Mouse (Mus musculus) forebrain, embryonic 16.5 days (tissue): ENCODE data around the gene Slc25a47. TPM values are rescaled to one million over a fixed set of nuclear protein-coding genes. Genes with fewer than 3 reads are reported as not detected.
A peak's percentile ranks its signal among the peaks of the same experiment; 100 is the strongest.

Experiments used
- ATAC-seq: fragments of 200-750 bp; cut with Nextera tagmentation; 2 replicates; pipeline ENCODE4 v1.8.0; 2017; ENCODE audit warnings: mild to moderate bottlenecking, moderate library complexity
- H3K27ac ChIP-seq: fragments of 300-500 bp; sonication (generic); 2 replicates; pipeline ENCODE4 v1.5.1; 2014; ENCODE audit warnings: low read length, control low read depth
- H3K27me3 ChIP-seq: fragments of 300-500 bp; sonication (generic); replicated peaks from 2 replicates; pipeline ENCODE4 v1.6.1; 2014; ENCODE audit warnings: low read length; ENCODE audit not compliant: control insufficient read depth, insufficient read depth
- H3K36me3 ChIP-seq: fragments of 300-500 bp; sonication (generic); 2 replicates; pipeline ENCODE4 v1.6.1; 2014; ENCODE audit not compliant: control insufficient read depth, insufficient read depth
- H3K4me1 ChIP-seq: fragments of 300-500 bp; sonication (generic); replicated peaks from 2 replicates; pipeline ENCODE4 v1.6.1; 2014; ENCODE audit warnings: low read length; ENCODE audit not compliant: control insufficient read depth, insufficient read depth
- H3K4me2 ChIP-seq: fragments of 300-500 bp; sonication (generic); 2 replicates; pipeline ENCODE4 v1.6.1; 2014; ENCODE audit warnings: mild to moderate bottlenecking, low read length, control low read depth
- H3K4me3 ChIP-seq: fragments of 300-500 bp; sonication (generic); replicated peaks from 2 replicates; pipeline ENCODE4 v1.5.1; 2014; ENCODE audit warnings: mild to moderate bottlenecking, low read length, control low read depth
- H3K9ac ChIP-seq: fragments of 300-500 bp; sonication (generic); replicated peaks from 2 replicates; pipeline ENCODE4 v1.6.1; 2014; ENCODE audit warnings: low read depth, low read length, control low read depth
- H3K9me3 ChIP-seq: fragments of 300-500 bp; sonication (generic); 2 replicates; pipeline ENCODE4 v1.6.1; 2016; ENCODE audit warnings: low read length; ENCODE audit not compliant: control insufficient read depth
- WGBS: fragments of 180-500 bp; shearing (Covaris S2); extraction: QIAGEN DNeasy Blood & Tissue Kit; methylation state at CpG from one replicate; pipeline ENCODE4 v1.1.7; 2014; 5-methylcytosine and 5-hydroxymethylcytosine counted together
- polyA plus RNA-seq: library from polyadenylated mRNA; unstranded; fragments of >200 nt; fragmentation: Nextera tagmentation; extraction: Ambion mirVana; gene quantifications from 2 replicates; pipeline ENCODE4 v1.2.1, GENCODE M21; 2015

Gene Slc25a47
- 13.5 and 19.1 TPM in 2 replicates for polyA plus RNA-seq

DNA sequence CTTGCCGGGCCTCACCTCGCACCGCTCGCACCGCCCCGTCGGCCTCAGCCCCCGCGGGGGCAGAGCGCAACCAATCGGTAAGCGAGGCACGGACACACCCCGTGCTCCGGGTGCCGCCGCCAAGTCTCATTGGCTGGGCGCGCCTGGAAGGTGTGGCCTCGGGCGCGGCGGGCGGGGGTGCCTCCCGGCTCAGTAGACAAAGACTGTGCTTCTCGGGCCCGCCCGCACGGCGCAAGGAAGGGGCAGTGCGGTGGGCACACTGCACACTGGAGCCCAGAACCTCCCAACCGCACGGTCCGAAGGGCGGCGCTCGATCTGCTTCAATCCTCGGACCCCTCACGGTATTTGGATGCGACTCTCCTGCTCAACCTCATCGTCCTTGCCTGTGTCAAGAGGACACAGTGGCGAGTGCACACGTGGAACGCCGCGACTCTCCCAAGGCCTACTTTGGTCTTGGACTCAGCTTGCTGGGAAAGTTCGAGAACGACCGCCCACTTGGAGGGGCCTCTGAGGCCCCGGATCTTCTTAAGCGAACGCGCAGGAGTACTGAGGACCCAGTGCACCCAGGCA, at the start of gene Slc25a47, which contains the start of gene Slc25a29:
Gene Slc25a47, plus strand, starts transcription at position 207 of the 570 bp plus-strand sequence.
Gene Slc25a29, minus strand, starts transcription at position 44 of the 570 bp plus-strand sequence.
- Histone ChIP-seq H3K9me3 (no peaks in the 10 kb centered on the region), H3K27me3 (no peaks in the 10 kb centered on the region), H3K4me3 (peak within 1 kb of the TSS; percentile 93), H3K4me1 (peaks cover 46% of the 10 kb centered on the region), H3K9ac (peak within 1 kb of the TSS; percentile 84), H3K36me3 (no peaks in the 10 kb centered on the region), H3K4me2 (peak within 1 kb of the TSS; percentile 88), H3K27ac (peak within 1 kb of the TSS; percentile 83)
- under 1% methylated on average over 50 of the region's 53 CpGs for WGBS
- peak; percentile 99 for ATAC-seq

DNA sequence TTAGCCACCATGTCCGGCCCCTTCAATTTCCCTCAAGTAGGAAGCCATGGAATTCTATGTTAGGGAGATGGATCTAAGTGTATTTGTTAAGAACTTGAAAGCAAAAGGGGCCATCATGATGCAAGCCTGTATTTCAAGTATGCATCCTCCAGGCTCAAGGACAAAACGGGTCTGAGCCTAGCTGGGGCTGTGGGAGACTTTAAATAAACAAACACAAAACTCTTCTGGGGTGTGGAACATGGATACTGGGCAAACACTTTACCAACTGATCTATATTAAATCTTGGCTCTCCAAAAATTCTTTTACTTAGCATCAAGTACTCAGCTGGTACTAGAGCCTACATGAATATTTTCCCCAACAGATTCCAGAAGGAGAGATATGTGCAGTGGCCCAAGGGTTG, 48.5 kb upstream of the Slc25a47 start:
- Histone ChIP-seq H3K4me3 (no peak overlapping the region), H3K4me2 (no peak overlapping the region), H3K9ac (no peak overlapping the region), H3K36me3 (no peaks in the 10 kb centered on the region), H3K9me3 (0 out of 2 replicates have a peak, but pooled peaks cover 2% of the 10 kb centered on the region), H3K4me1 (peaks cover 13% of the 10 kb centered on the region), H3K27ac (no peak overlapping the region), H3K27me3 (no peaks in the 10 kb centered on the region)
- no peak for ATAC-seq
- 94% methylated on average over 2 of the region's 2 CpGs for WGBS

DNA sequence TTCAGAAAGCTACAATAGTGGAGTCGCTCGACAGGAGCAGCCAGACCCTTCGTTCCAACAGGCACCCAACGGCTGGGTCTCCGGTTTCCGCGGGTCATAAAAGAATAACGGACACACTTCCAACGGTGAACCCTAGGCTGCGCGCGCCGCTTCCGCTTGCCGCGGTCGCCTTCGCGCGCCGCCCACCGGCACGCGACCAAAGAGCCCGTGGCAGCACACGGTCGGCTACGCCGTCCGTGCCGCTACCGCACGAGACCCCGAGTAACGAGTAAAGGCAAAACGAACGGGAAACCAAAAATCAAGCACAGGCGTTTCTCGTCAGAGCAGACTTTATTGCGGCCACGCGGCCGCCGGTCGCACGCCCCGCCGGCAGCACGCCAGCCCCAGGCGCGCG, 43.7 kb upstream of the Slc25a47 start:
- under 1% methylated on average over 52 of the region's 52 CpGs for WGBS
- H3K4me3 ChIP-seq = peak overlapping the region; percentile 98
- ATAC-seq = peak; percentile 31
- H3K27ac ChIP-seq = peak overlapping the region; percentile 97
- peaks cover 28% of the 10 kb centered on the region for H3K4me1 ChIP-seq
- no peaks in the 10 kb centered on the region for H3K9me3 ChIP-seq
- no peaks in the 10 kb centered on the region for H3K36me3 ChIP-seq
- peak overlapping the region; percentile 65 for H3K4me2 ChIP-seq
- no peaks in the 10 kb centered on the region for H3K27me3 ChIP-seq
- peak overlapping the region; percentile 72 for H3K9ac ChIP-seq

DNA sequence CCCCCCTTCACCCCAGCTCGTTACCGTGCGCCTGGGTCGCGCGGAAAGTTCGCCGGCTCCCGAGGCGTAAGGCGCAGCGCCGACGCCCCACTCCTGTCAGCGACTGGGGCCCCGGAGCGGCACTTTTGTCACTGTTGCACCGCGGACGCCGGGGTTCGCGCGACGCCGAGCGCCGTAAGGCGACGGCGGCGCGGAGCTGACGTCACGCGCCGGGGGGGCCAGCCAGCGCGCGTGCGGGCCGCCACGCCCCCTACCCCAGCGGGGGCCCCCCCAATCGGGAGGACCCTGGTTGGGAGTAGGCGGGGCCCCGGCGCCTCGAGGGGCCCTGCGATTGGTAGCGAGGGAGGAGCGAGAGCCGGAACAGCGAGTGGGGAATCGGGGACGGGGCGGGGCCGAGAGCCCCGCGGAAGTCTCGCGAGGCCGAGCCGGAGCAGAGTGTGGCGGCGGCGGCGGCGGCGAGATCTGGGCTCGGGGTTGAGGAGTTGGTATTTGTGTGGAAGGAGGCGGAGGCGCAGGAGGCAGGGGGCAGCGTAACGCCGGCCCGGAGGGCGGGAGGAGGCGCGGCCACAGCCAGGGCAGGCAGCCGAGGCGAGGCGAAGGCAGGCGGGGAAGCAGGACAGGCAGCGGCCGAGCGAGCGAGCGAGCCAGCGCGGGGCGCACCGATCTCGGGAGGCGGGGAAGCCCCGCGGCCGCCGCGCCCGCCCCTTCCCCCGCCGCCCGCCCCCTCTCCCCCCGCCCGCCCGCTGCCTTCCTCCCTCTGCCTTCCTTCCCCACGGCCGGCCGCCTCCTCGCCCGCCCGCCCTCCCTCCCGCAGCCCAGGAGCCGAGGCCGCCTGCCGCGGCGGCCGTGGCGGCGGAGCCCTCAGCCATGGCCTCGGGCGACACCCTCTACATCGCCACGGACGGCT, 43.0 kb upstream of the Slc25a47 start, which contains the start of gene Yy1:
Gene Yy1, plus strand, starts transcription at position 428 of the 907 bp plus-strand sequence.
- Histone ChIP-seq H3K4me2 (peak within 1 kb of the TSS; percentile 65), H3K4me3 (peak within 1 kb of the TSS; percentile 98), H3K27me3 (no peaks in the 10 kb centered on the region), H3K9ac (peak within 1 kb of the TSS; percentile 92), H3K4me1 (peaks cover 30% of the 10 kb centered on the region), H3K9me3 (no peaks in the 10 kb centered on the region), H3K27ac (peak within 1 kb of the TSS; percentile 98), H3K36me3 (no peaks in the 10 kb centered on the region)
- WGBS = under 1% methylated on average over 82 of the region's 127 CpGs
- peak; percentile 95 for ATAC-seq

DNA sequence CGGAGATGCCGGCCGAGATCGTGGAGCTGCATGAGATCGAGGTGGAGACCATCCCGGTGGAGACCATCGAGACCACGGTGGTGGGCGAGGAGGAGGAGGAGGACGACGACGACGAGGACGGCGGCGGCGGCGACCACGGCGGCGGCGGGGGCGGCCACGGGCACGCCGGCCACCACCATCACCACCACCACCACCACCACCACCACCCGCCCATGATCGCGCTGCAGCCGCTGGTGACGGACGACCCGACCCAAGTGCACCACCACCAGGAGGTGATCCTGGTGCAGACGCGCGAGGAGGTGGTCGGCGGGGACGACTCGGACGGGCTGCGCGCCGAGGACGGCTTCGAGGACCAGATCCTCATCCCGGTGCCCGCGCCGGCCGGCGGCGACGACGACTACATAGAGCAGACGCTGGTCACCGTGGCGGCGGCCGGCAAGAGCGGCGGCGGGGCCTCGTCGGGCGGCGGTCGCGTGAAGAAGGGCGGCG, 42.3 kb upstream of the Slc25a47 start:
- H3K36me3 ChIP-seq = no peaks in the 10 kb centered on the region
- no peaks in the 10 kb centered on the region for H3K27me3 ChIP-seq
- H3K9ac ChIP-seq = peak overlapping the region; percentile 92
- ATAC-seq = no peak
- peak overlapping the region; percentile 98 for H3K4me3 ChIP-seq
- H3K9me3 ChIP-seq = no peaks in the 10 kb centered on the region
- H3K4me1 ChIP-seq = peaks cover 30% of the 10 kb centered on the region
- H3K27ac ChIP-seq = peak overlapping the region; percentile 98
- 0% methylated on average over 51 of the region's 71 CpGs for WGBS
- peak overlapping the region; percentile 47 for H3K4me2 ChIP-seq

DNA sequence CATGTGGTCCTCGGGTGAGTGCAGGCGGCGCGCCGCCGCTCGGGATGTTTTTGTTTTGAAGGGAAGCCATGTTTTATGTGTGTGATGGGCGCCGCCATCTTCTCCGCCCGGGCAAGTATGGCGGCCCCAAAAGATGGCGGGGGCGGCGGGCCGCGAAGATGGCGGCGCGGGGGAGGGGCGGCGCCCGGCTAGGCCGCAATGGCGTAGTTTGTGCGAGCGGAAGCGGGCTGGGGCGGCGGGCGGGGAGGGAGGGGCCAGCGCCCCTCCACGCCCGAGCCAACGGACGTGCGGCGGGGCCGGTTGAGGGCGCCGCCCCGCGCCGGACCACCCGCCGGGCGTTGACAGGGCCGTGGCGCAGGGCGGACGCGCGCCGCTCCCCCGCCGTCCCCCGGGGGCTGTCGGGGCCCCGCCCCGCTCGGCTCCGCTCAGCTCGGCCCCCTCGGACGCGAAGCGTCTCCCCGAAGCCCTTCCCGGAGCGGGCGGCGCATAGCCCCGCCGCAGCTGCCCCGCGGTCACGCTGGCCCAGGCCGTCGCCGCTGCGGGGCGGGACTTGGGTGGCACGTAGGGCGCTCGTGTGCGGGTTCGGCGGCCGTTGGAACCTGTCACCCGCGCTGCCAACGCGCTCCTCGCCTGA, 41.7 kb upstream of the Slc25a47 start:
- no peaks in the 10 kb centered on the region for H3K27me3 ChIP-seq
- peak overlapping the region; percentile 89 for H3K4me2 ChIP-seq
- peak overlapping the region; percentile 92 for H3K9ac ChIP-seq
- H3K27ac ChIP-seq = peak overlapping the region; percentile 98
- ATAC-seq = peak; percentile 65
- no peaks in the 10 kb centered on the region for H3K36me3 ChIP-seq
- peaks cover 30% of the 10 kb centered on the region for H3K4me1 ChIP-seq
- peak overlapping the region; percentile 98 for H3K4me3 ChIP-seq
- H3K9me3 ChIP-seq = no peaks in the 10 kb centered on the region
- under 1% methylated on average over 74 of the region's 94 CpGs for WGBS

DNA sequence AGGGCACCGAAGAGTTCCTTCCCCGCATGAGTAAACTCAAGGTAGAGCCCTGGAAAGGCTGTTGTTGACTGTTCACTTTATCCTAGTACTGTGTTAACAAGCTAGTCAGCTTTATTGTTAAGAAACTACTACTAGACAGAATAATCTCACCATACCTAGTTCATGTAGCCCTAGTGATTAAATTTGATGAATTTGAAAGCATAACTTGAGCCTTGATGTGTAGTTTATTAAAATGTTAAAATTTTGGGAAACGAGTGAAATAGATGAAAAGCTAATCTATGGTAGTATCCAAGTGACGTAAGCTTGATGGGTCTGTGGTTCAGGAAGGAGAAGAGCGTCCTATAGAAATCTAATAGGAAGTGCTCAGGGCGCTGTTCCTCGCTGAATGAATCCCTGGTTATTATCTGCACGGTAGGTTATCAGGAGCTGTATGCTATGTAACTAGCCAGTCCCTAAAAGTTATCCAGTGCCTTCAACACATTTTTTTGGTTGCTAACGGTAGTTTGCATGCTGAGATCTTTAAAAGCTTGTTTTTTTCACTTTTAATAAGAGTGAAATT, 40.8 kb upstream of the Slc25a47 start:
- H3K27ac ChIP-seq = peak overlapping the region; percentile 98
- no peaks in the 10 kb centered on the region for H3K36me3 ChIP-seq
- H3K9me3 ChIP-seq = no peaks in the 10 kb centered on the region
- H3K9ac ChIP-seq = peak overlapping the region; percentile 92
- H3K4me3 ChIP-seq = peak overlapping the region; percentile 98
- 15% methylated on average over 9 of the region's 9 CpGs for WGBS
- peak overlapping the region; percentile 89 for H3K4me2 ChIP-seq
- peaks cover 27% of the 10 kb centered on the region for H3K4me1 ChIP-seq
- no peak for ATAC-seq
- no peaks in the 10 kb centered on the region for H3K27me3 ChIP-seq

DNA sequence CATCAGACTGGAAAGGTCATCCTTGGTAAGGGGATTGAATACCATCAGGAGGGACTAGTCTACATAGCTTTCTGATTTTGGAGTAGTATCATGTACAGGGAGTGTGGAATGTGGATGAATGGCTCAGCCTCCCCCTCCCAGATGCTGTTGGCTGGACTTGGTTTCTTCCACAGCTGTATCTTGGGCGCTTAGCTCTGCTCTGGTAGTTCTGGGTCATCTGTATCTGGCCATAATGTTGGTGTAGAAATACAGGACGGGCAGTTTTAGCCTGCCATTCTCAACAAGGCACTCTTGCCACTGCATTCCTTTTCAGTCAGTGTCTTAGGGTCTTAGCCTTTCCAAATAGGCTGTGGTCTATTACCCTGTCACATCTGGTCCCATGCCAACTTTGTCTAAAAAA, 34.2 kb upstream of the Slc25a47 start:
- 69% methylated on average over 2 of the region's 2 CpGs for WGBS
- Histone ChIP-seq H3K9ac (no peak overlapping the region), H3K27me3 (no peaks in the 10 kb centered on the region), H3K9me3 (no peaks in the 10 kb centered on the region), H3K4me3 (no peak overlapping the region), H3K36me3 (no peaks in the 10 kb centered on the region), H3K4me1 (peaks cover 11% of the 10 kb centered on the region), H3K4me2 (no peak overlapping the region), H3K27ac (no peak overlapping the region)
- no peak for ATAC-seq
